Mouse (Mus musculus) adrenal gland, adult 8-10 months (tissue): ENCODE results near the gene Dmc1. TPM values are rescaled to one million over a fixed set of nuclear protein-coding genes. Genes with fewer than 3 reads are reported as not detected.
A peak's percentile ranks its signal among the peaks of the same experiment; 100 is the strongest.

ENCODE experiments used
- DNase-seq: peaks from one replicate; pipeline ENCODE4 v3.0.0; 2022
- total RNA-seq, 4 experiments: library from RNA; stranded (reverse); gene quantifications; 2 replicates each; pipeline ENCODE4 v1.2.4; 2022

The Dmc1 gene
- total RNA-seq, 4 experiments from 2014 or later, result 1.5 to 6.3 (median 2.7) TPM

GRCm38 (mm10) chr15:79559649-79560048, 45.3 kb downstream of the Dmc1 start:
- no peak for DNase-seq

- no peak for DNase-seq
These were observed 52.3 kb downstream of the Dmc1 start for GRCm38 (mm10) chr15:79552566-79552965.

- no peak for DNase-seq
These were observed 56.7 kb downstream of the Dmc1 start for GRCm38 (mm10) chr15:79548226-79548625.

- DNase-seq, result no peak
These were observed 57.6 kb downstream of the Dmc1 start for GRCm38 (mm10) chr15:79547289-79547820.

GRCm38 (mm10) chr15:79546410-79547288, 58.3 kb downstream of the Dmc1 start, which contains the start of gene Ddx17:
Gene Ddx17, minus strand, starts transcription at chr15:79546741.
- peak; percentile 95 for DNase-seq

GRCm38 (mm10) chr15:79545921-79546399, 58.9 kb downstream of the Dmc1 start:
- peak; percentile 66 for DNase-seq

GRCm38 (mm10) chr15:79545496-79545895, 59.4 kb downstream of the Dmc1 start:
- no peak for DNase-seq

- no peak for DNase-seq
These were observed 60.9 kb downstream of the Dmc1 start for GRCm38 (mm10) chr15:79543968-79544367.

- no peak for DNase-seq
These were observed 71.1 kb downstream of the Dmc1 start for GRCm38 (mm10) chr15:79533796-79534195.

- no peak for DNase-seq
These were observed 75.0 kb downstream of the Dmc1 start for GRCm38 (mm10) chr15:79529935-79530334.

- DNase-seq, result no peak
These were observed 76.8 kb downstream of the Dmc1 start for GRCm38 (mm10) chr15:79527991-79528639.

GRCm38 (mm10) chr15:79527192-79527591, 77.7 kb downstream of the Dmc1 start:
- DNase-seq, result no peak

GRCm38 (mm10) chr15:79525979-79526768, 78.7 kb downstream of the Dmc1 start:
- no peak for DNase-seq

GRCm38 (mm10) chr15:79525564-79525963, 79.3 kb downstream of the Dmc1 start:
- no peak for DNase-seq

- DNase-seq, result no peak
These were observed 85.3 kb downstream of the Dmc1 start for GRCm38 (mm10) chr15:79519400-79520220.

GRCm38 (mm10) chr15:79518571-79518970, 86.3 kb downstream of the Dmc1 start:
- no peak for DNase-seq

- DNase-seq, result no peak
These were observed 87.2 kb downstream of the Dmc1 start for GRCm38 (mm10) chr15:79517710-79518109.

GRCm38 (mm10) chr15:79516171-79517096, 88.5 kb downstream of the Dmc1 start, which contains the start of gene Kdelr3:
Gene Kdelr3, plus strand, starts transcription at chr15:79516411.
- DNase-seq, result no peak

GRCm38 (mm10) chr15:79513940-79514339, 91.0 kb downstream of the Dmc1 start:
- no peak for DNase-seq
